Mouse (Mus musculus): Measurements from ENCODE around the gene Tmx2. TPM values are rescaled to one million over a fixed set of nuclear protein-coding genes. Genes with fewer than 3 reads are reported as not detected.

Tmx2 gene
- polyA plus RNA-seq, 1 experiment from 2014 or later: 125 TPM

DNA sequence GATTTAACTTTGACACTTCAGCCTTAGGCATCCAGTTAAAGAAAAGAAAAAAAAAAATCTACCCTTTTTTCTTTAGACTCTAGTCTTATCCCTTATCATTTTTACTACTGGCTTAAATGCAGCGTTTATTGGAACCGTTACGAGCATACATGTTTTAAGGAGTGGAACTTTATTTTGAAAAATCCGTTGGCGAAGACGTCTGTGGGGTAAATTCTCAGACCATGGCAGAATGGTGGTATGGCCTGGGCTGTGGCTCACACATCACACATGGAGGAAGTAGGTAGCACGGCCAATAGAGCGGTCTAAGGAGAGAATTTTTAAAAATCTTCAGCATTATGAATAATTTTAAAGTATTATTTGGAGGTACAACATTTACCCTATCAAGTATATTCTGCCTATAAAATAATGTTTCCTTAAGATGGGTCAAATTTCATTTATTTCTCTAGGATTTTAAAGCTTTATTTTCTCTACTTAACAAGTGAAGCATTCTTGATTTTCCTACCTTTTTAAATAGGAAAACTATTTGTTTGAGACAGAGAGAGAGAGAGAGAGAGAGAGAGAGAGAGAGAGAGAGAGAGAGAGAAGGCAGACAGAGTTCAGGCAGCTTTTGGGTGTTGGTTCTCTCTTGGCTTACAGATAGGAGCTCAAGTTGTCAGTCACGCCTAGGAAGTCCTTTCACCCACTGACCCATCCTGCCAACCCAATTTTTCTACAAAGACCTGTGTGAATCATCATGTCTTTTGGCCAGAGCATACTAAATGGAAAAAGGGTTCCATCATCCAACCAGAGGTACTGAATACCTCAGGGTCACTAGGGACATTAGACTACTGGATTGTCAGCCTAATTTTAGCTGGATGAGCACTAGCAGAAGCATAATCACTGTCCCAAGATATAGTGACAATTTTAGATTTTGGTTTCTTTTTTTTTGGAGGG lies 37.7 kb upstream of the Tmx2 start:
- peaks cover 14% of the 10 kb centered on the region for H3K4me1 ChIP-seq (ENCODE audit: control insufficient read depth, insufficient read depth, low read length)
- no peak for ATAC-seq (ENCODE audit: insufficient read depth, low FRiP score)
- H3K4me3 ChIP-seq (replicated peaks; ENCODE audit: low read length): peak overlapping the region; percentile 64
- peak overlapping the region; percentile 90 for H3K27ac ChIP-seq (ENCODE audit: low read length)
- 29% methylated on average over 9 of the region's 9 CpGs for WGBS
- H3K9ac ChIP-seq (ENCODE audit: low read length): peak overlapping the region; percentile 77
- peak overlapping the region; percentile 79 for H3K4me2 ChIP-seq (ENCODE audit: low read depth, low read length)
- no peaks in the 10 kb centered on the region for H3K36me3 ChIP-seq (ENCODE audit: control insufficient read depth, insufficient read depth, low read length)
- no peaks in the 10 kb centered on the region for H3K27me3 ChIP-seq (ENCODE audit: control insufficient read depth, insufficient read depth, low read length)
- H3K9me3 ChIP-seq (replicated peaks; ENCODE audit: control insufficient read depth, low read length): no peaks in the 10 kb centered on the region

DNA sequence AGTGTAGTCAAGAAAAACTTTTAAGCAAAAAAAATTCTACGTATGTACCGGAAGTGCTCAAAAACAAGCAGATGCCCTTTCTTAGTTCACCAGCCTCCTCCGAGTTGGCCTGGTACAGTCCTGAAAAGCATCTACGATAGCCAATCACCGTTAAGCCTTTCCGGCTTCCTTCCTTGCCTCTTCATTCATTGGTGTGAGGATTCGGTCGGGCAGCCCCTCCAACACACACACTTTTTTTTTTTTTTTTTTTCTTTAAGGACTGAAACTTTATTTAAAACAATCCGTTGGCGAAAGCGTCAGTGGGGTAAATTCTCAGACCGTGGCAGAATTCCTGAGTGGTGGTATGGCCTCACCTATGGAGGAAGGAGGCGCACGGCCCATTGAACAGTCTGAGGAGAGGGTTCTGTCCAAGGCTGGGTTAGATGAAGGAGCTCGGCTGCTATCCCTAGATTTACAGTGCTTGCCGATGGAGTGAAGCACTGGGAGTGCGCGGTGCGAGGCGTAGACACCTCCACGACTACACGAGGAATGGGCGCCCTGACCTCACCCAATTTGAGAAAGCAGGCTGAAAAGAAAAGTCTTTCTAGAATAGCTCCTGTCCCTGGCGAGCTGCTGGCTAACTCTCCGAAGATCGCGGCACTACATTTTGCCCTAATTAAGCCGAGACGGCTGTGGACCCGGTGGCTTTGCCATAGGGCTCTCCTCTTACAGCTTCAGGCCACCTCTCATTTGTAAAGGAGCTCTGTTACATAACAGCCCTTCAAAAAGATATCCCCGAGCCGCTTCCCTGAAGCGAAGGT lies 36.8 kb upstream of the Tmx2 start:
- Histone ChIP-seq H3K4me2 (ENCODE audit: low read depth, low read length) (peak overlapping the region; percentile 79), H3K27ac (ENCODE audit: low read length) (peak overlapping the region; percentile 96), H3K4me3 (replicated peaks; ENCODE audit: low read length) (peak overlapping the region; percentile 64), H3K27me3 (ENCODE audit: control insufficient read depth, insufficient read depth, low read length) (no peaks in the 10 kb centered on the region), H3K9ac (ENCODE audit: low read length) (peak overlapping the region; percentile 77), H3K4me1 (ENCODE audit: control insufficient read depth, insufficient read depth, low read length) (peaks cover 14% of the 10 kb centered on the region), H3K9me3 (replicated peaks; ENCODE audit: control insufficient read depth, low read length) (no peaks in the 10 kb centered on the region), H3K36me3 (ENCODE audit: control insufficient read depth, insufficient read depth, low read length) (no peaks in the 10 kb centered on the region)
- WGBS: under 1% methylated on average over 33 of the region's 33 CpGs
- ATAC-seq (ENCODE audit: insufficient read depth, low FRiP score): peak; percentile 95

- no peaks in the 10 kb centered on the region for H3K36me3 ChIP-seq (ENCODE audit: control insufficient read depth, insufficient read depth, low read length)
These were observed 36.0 kb upstream of the Tmx2 start, which contains the start of gene Zdhhc5 for GRCm38 (mm10) chr2:84714811-84715561. TSS of gene Zdhhc5 (minus strand) at chr2:84715180.

GRCm38 (mm10) chr2:84714422-84714810 lies 35.5 kb upstream of the Tmx2 start:
- Histone ChIP-seq H3K4me1 (ENCODE audit: control insufficient read depth, insufficient read depth, low read length) (peaks cover 14% of the 10 kb centered on the region), H3K4me3 (replicated peaks; ENCODE audit: low read length) (peak overlapping the region; percentile 64), H3K9ac (ENCODE audit: low read length) (peak overlapping the region; percentile 80), H3K9me3 (replicated peaks; ENCODE audit: control insufficient read depth, low read length) (no peaks in the 10 kb centered on the region), H3K27me3 (ENCODE audit: control insufficient read depth, insufficient read depth, low read length) (no peaks in the 10 kb centered on the region), H3K27ac (ENCODE audit: low read length) (peak overlapping the region; percentile 96), H3K36me3 (ENCODE audit: control insufficient read depth, insufficient read depth, low read length) (no peaks in the 10 kb centered on the region), H3K4me2 (ENCODE audit: low read depth, low read length) (peak overlapping the region; percentile 85)
- WGBS: under 1% methylated on average over 26 of the region's 26 CpGs
- peak; percentile 0; the same call in 1 of the 2 replicates for ATAC-seq (ENCODE audit: insufficient read depth, low FRiP score)

More at GRCm38 (mm10) chr2:84714811-84715561, 36.0 kb upstream of the Tmx2 start, which contains the start of gene Zdhhc5:
- peak within 1 kb of the TSS; percentile 80 for H3K9ac ChIP-seq (ENCODE audit: low read length)
- peak; percentile 95 for ATAC-seq (ENCODE audit: insufficient read depth, low FRiP score)
- H3K4me2 ChIP-seq (ENCODE audit: low read depth, low read length): peak within 1 kb of the TSS; percentile 85
- H3K27ac ChIP-seq (ENCODE audit: low read length): peak within 1 kb of the TSS; percentile 96
- under 1% methylated on average over 102 of the region's 107 CpGs for WGBS
- peak within 1 kb of the TSS; percentile 64 for H3K4me3 ChIP-seq (replicated peaks; ENCODE audit: low read length)
- H3K27me3 ChIP-seq (ENCODE audit: control insufficient read depth, insufficient read depth, low read length): no peaks in the 10 kb centered on the region
- H3K4me1 ChIP-seq (ENCODE audit: control insufficient read depth, insufficient read depth, low read length): peaks cover 14% of the 10 kb centered on the region
- H3K9me3 ChIP-seq (replicated peaks; ENCODE audit: control insufficient read depth, low read length): no peaks in the 10 kb centered on the region

- Histone ChIP-seq H3K36me3 (ENCODE audit: control insufficient read depth, insufficient read depth, low read length) (no peaks in the 10 kb centered on the region), H3K27me3 (ENCODE audit: control insufficient read depth, insufficient read depth, low read length) (no peaks in the 10 kb centered on the region), H3K27ac (ENCODE audit: low read length) (no peak overlapping the region), H3K4me3 (replicated peaks; ENCODE audit: low read length) (no peak overlapping the region), H3K9ac (ENCODE audit: low read length) (no peak overlapping the region), H3K4me2 (ENCODE audit: low read depth, low read length) (no peak overlapping the region), H3K9me3 (replicated peaks; ENCODE audit: control insufficient read depth, low read length) (no peaks in the 10 kb centered on the region), H3K4me1 (ENCODE audit: control insufficient read depth, insufficient read depth, low read length) (peaks cover 18% of the 10 kb centered on the region)
- 89% methylated on average over 2 of the region's 2 CpGs for WGBS
- ATAC-seq (ENCODE audit: insufficient read depth, low FRiP score): no peak
These were observed 33.0 kb upstream of the Tmx2 start for GRCm38 (mm10) chr2:84711898-84712297.

GRCm38 (mm10) chr2:84707523-84707922 lies 28.6 kb upstream of the Tmx2 start:
- H3K4me3 ChIP-seq (replicated peaks; ENCODE audit: low read length): no peak overlapping the region
- no peak overlapping the region for H3K4me2 ChIP-seq (ENCODE audit: low read depth, low read length)
- no peak overlapping the region for H3K9ac ChIP-seq (ENCODE audit: low read length)
- H3K27me3 ChIP-seq (ENCODE audit: control insufficient read depth, insufficient read depth, low read length): no peaks in the 10 kb centered on the region
- no peaks in the 10 kb centered on the region for H3K36me3 ChIP-seq (ENCODE audit: control insufficient read depth, insufficient read depth, low read length)
- no peak overlapping the region for H3K27ac ChIP-seq (ENCODE audit: low read length)
- no peak for ATAC-seq (ENCODE audit: insufficient read depth, low FRiP score)
- H3K4me1 ChIP-seq (ENCODE audit: control insufficient read depth, insufficient read depth, low read length): peaks cover 9% of the 10 kb centered on the region; the same call in 1 of the 2 replicates
- no peaks in the 10 kb centered on the region for H3K9me3 ChIP-seq (replicated peaks; ENCODE audit: control insufficient read depth, low read length)
- WGBS: 84% methylated on average over 1 of the region's 1 CpGs

DNA sequence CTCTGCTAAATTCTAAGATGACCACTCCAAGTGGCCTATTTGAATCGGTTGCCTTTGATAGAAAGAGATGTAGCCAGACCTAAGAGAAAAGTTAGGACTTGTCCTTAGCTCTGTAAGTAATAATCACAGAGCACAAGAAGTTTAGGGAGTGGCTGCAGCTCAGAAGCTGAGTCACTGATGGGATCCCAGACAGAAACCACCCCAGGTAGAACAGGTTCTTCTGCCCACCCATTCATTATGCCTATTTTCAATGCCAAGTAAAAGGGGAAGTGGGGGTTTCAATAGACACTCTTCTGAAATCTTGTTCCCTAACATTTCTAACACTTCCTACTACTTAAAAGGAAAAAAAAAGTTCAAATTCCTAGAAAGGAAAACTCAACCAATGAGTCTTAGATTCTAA lies 26.4 kb upstream of the Tmx2 start:
- Histone ChIP-seq H3K27me3 (ENCODE audit: control insufficient read depth, insufficient read depth, low read length) (no peaks in the 10 kb centered on the region), H3K4me1 (ENCODE audit: control insufficient read depth, insufficient read depth, low read length) (0 out of 2 replicates have a peak, but pooled peaks cover 4% of the 10 kb centered on the region), H3K4me2 (ENCODE audit: low read depth, low read length) (peak overlapping the region; percentile 25; the same call in 1 of the 2 replicates), H3K36me3 (ENCODE audit: control insufficient read depth, insufficient read depth, low read length) (no peaks in the 10 kb centered on the region), H3K27ac (ENCODE audit: low read length) (peak overlapping the region; percentile 86), H3K9me3 (replicated peaks; ENCODE audit: control insufficient read depth, low read length) (no peaks in the 10 kb centered on the region), H3K9ac (ENCODE audit: low read length) (no peak overlapping the region), H3K4me3 (replicated peaks; ENCODE audit: low read length) (no peak overlapping the region)
- peak; percentile 64; the same call in 1 of the 2 replicates for ATAC-seq (ENCODE audit: insufficient read depth, low FRiP score)
- WGBS: 81% methylated on average over 1 of the region's 1 CpGs

GRCm38 (mm10) chr2:84704329-84704728 lies 25.4 kb upstream of the Tmx2 start:
- 74% methylated on average over 5 of the region's 5 CpGs for WGBS

More at GRCm38 (mm10) chr2:84704329-84704728, 25.4 kb upstream of the Tmx2 start:
- Histone ChIP-seq H3K36me3 (ENCODE audit: control insufficient read depth, insufficient read depth, low read length) (no peaks in the 10 kb centered on the region), H3K4me1 (ENCODE audit: control insufficient read depth, insufficient read depth, low read length) (0 out of 2 replicates have a peak, but pooled peaks cover 4% of the 10 kb centered on the region), H3K4me3 (replicated peaks; ENCODE audit: low read length) (no peak overlapping the region), H3K27me3 (ENCODE audit: control insufficient read depth, insufficient read depth, low read length) (no peaks in the 10 kb centered on the region), H3K9me3 (replicated peaks; ENCODE audit: control insufficient read depth, low read length) (no peaks in the 10 kb centered on the region), H3K27ac (ENCODE audit: low read length) (peak overlapping the region; percentile 86), H3K4me2 (ENCODE audit: low read depth, low read length) (peak overlapping the region; percentile 25; the same call in 1 of the 2 replicates), H3K9ac (ENCODE audit: low read length) (no peak overlapping the region)
- ATAC-seq (ENCODE audit: insufficient read depth, low FRiP score): no peak

Measured in stomach, embryonic 16.5 days (tissue).